Mouse (Mus musculus) heart, adult 18-20 months (tissue): Measurements from ENCODE around the gene Slit3. TPM values are rescaled to one million over a fixed set of nuclear protein-coding genes. Genes with fewer than 3 reads are reported as not detected.

Experiments
- DNase-seq, 2 experiments: peaks; one replicate each; pipeline ENCODE4 v3.0.0; 2021 to 2022; ENCODE audit warnings: mixed read lengths in 1 of 2
- total RNA-seq, 2 experiments: library from RNA; stranded (reverse); gene quantifications; 2 replicates each; pipeline ENCODE4 v1.2.3; 2021

The Slit3 gene
- total RNA-seq, 2 experiments from 2014 or later, result 12.6 to 13.3 TPM

- no peak for DNase-seq
These were observed 406.9 kb downstream of the Slit3 start for GRCm38 (mm10) chr11:35527816-35528462.

DNA sequence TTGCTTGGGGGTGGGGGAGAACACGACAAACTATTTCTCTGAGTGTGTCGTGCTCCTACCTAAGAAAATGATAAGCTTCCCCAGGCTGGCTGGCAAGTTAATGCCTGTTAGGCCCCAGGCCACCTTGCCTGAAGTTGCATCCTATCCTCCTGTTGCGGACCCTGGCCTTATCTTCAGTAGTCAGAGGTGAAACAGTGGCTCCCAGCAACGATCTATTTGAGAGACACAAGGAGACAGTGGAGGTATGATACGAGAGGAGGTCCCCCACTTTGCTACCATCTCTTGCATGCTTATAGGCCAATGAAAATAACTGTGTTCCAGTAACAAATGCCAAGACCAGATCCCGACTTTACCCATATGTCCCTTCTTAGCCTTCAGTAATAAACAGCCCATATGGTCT, 414.0 kb downstream of the Slit3 start:
- DNase-seq, result no peak

GRCm38 (mm10) chr11:35537128-35538088, 416.4 kb downstream of the Slit3 start:
- DNase-seq, result no peak

DNA sequence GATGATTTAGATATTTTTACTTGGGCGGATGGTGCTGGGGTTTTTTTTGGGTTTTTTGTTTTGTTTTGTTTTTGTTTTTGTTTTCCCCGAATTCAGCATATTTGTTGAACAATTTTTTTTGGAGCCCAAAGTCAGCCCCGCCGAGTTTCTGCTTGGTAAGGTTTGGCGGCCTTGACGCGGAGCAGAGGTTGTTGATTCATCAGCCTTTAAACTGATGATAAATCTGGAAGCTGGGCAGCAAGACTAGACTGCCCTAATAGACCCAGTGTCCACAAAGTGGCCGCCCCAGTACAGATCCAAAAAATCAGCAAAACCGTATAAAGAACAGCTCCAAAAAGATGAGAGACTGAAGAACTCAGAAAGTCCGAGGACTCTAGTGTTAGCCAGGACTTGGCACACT, 421.7 kb downstream of the Slit3 start:
- DNase-seq, result no peak

GRCm38 (mm10) chr11:35544112-35545064, 423.4 kb downstream of the Slit3 start:
- DNase-seq, result no peak

DNA sequence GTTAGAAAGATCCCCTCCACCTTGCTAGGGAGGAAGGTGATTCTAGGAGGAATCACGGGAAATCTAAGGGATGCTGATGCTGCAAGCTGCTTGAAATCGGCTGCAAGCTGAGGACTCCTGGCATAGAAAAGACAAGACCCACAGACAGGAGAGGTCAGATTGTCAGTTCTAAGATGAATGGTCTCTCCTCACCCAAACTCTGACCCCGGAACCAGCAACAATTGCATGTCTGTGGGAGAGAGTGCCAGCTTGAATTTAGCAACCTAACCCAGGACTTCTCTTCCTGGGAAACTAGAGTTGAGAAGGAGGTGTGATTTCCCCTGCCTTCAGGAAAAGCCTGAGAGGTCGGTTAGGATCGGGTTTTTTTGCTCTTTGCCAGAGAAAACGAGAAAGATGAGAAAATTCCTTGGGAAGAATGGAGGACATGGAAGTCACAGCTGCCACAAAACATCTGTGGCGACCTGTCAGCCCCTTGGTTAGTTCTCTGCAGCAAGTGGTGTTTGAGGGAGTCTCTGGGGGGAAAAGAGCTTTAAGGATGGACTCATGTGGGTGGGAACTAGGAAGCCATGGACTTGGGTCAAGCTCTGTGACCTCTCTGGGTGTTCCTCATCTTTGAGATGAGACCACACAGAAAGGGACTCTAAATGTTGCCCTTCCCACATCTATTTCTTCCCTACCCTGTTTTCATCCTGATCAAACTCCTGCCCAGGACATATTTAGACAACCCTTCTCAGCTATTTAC, 425.2 kb downstream of the Slit3 start:
- no peak for DNase-seq

DNA sequence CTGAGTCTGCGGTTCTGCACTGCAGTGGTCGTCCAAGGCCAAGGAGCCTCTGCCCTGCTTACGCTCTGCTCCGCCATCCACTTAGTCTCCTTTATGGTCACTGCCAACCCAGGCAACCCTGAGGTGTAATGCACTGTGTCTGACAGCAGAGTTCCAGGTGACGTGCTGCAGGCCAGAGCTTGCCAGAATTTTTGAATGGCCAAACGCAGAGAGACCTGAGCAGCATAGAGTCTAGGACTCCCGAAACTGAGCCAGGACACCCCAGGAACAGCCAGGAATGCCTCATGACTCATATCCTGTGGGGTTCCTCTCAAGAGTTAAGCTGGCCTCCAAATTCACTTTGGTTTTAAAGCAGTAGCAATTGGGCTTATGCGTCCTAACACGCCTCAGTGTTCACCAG, 429.0 kb downstream of the Slit3 start:
- no peak for DNase-seq

GRCm38 (mm10) chr11:35556192-35556591, 435.2 kb downstream of the Slit3 start:
- DNase-seq, result no peak

DNA sequence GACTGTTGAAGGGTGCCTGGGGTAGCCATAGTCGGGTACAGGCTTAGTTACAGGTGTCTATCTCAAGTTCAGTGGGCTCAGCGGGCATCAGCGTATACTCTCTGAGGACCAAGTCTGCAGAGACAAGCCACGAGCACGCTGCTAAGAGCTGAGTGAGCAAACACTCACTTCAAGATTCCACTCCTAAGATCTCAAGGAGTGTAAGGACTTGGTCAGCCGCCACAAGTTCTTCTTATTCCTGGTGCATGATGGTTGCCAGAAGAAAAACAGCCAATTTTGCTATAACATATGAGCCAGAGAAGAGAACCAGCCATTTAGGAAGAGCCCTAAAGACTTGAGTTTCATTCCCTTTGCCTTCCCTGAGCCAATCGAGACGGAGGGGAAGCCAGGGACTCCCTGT, 436.5 kb downstream of the Slit3 start:
- DNase-seq, result no peak

GRCm38 (mm10) chr11:35558311-35558710, 437.3 kb downstream of the Slit3 start:
- DNase-seq, result no peak

DNA sequence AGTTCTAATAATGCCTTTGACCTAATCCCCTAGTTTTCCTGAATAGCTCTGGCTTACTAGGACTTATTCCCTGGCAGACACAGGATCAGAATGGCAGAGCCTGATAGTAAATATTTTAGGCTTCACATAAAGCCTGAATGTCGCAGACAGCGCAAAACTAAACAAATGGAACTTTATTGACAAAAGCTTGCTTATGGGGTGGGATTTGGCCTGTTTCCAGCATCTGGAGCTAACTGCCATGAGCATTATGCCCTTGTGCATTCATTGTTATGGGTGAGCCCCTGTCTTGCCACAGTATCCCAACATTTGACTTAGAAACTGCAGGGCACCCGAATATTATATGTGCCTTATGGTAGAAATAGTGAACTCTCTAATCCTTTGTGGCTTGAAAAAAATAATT, 438.4 kb downstream of the Slit3 start:
- no peak for DNase-seq

GRCm38 (mm10) chr11:35561760-35562159, 440.7 kb downstream of the Slit3 start:
- no peak for DNase-seq

DNA sequence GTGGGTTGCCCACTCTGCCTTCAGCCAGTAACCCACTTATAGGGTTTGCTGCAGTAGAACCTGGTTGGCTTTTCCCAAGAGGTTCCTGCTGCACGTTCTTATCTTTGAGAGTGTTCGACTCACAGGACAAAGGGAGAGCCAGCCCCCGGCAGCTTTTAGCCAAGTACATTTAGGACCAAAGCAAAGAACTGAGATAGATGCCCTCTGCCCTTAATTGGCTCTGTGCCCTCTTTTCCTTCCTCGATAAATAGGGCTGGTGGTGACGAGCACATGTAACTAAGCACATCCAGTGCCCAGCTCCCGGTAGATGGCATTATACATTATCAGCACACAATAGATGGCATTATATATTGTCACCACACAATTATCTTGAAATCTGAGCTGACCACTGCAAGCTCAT, 444.3 kb downstream of the Slit3 start:
- peak; percentile 46 to 76 for DNase-seq

- DNase-seq, result no peak
These were observed 445.7 kb downstream of the Slit3 start for GRCm38 (mm10) chr11:35566686-35567085.

DNA sequence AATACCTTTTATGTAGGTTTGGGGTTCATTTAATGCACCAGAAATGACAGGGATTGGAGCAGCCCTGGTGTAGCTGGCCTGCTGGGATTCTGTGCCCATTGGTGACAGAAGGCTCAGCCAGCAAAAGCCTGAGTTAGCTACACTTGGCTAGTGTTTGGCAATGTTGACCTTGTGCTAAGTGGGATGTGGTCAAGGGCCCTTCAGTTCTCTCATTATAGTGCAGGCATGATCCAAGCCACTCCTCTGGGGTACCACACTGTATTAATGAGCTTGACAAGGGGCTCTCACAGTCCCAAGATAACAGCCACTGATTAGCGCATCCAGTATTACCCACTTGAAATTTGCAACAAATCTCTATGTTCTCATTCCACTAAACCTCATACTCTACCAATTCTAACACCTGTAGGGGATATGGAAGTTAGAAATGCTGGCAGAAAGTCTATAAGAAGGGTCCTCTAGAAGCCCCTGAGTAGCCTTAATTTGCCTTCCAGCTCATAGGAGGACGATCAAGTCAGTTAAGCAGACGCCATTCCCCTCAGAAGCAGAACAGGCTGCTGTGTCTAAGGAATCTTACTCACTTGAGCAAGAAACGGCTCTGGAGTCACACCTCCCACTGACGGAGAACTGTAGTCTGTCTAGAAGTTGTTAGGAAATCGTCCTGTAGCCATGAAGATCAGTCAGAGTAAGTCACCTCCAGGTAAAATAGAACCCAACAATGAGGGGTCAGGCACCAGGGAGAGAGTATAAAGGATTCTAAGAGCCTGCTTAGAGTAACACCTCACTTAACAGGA, 448.3 kb downstream of the Slit3 start:
- peak in 1 of 2 experiments; percentile 21 for DNase-seq

DNA sequence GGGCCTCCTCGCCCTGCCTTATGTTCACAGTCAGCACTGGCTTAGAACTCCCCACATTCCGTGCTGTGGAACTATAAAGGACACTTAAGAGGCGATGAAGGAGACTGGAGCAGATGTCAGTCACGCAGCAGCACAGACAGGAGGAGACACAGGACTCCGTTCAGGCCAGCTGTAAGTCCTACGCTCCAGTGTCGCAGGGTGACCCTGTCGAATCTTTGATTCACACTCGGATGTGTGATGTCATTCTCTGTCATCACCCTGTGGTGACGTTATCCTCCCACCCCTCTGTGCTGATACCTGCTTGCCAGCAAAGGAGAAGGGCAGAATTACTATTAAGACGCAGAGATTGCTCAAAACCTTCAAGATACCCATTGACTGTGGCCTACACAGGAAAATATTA, 448.9 kb downstream of the Slit3 start:
- DNase-seq, result no peak

DNA sequence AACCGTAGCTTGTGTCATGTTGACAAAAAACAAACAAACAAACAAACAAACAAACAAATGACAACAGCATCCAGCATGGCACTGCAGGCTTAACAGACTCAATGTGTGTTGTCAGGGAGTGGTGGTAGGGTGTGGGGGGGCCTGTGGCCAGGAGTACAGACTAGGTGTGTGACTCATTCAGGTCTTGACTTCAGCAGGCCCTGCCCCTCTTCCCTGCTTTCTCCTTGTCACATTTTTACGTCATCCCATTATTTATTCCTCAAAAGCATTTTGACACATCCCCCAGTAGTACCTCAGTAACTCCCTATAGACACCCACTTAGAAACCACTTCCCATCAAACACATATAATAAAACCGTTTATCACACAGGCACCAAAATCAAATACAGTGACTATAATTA, 450.9 kb downstream of the Slit3 start:
- DNase-seq, result no peak

DNA sequence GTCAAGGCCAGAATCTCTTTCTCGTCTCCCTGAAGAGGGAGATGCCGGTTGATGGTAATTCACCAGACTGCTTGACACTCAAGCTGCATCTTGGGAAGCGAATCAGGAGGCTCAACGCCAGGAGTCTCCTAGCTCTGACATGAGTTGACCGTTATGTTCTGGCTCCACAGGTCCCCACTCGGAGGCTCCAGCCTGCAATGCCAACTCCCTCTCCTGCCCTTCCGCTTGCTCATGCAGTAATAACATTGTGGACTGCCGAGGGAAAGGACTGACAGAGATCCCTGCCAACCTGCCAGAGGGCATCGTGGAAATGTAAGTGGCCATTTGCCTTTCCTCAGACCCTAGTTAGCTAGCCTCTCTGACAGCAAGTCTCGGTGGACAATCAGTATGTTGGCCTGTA, 457.8 kb downstream of the Slit3 start:
- no peak for DNase-seq

DNA sequence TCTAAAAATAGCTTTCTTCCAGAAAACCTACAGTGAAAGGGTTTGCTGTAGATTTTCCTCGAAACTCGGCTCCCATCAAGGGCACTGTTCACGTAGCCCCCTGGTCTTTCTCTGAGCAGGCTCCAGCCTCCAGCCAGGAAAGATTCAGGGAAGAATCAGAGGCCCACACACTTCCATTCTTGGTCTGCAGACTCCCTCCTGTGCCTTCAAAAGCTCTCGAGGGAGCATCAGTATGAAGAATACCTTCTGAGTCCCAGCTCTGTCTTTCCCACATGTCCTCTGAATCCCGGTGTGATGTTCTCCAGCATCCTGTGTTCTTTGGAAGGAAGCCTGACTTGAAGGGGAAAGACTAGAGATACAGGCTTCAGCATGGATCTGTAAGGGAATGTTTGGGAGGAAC, 461.6 kb downstream of the Slit3 start:
- DNase-seq, result no peak

DNA sequence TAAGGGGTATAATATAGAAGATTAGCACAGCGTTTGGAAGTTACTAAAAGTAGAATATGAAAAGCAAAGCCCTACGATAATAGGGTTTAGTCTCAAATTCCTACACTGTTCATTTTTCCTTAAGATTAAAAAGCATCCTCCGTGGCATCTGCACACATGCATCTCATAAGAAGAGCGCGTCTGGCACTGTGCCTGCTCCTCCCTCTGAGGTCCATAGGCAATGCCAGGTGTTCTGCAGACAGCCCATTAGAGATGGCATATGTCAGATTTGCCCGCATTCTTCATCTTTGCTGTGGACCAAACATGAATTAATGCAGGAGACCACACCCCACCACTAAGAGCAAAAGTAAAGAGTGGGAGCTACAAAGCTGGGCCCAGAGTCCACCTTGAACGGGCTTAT, 462.6 kb downstream of the Slit3 start:
- no peak for DNase-seq
